Mouse (Mus musculus) kidney, embryonic 16.5 days (tissue): ENCODE data around the gene Adamts13. TPM values are rescaled to one million over a fixed set of nuclear protein-coding genes. Genes with fewer than 3 reads are reported as not detected.

Experiments used
- ATAC-seq: fragments of 200-750 bp; cut with Nextera tagmentation; 2 replicates; pipeline ENCODE4 v1.8.0; 2017; ENCODE audit warnings: moderate TSS enrichment; ENCODE audit not compliant: low FRiP score, low TSS enrichment
- H3K27ac ChIP-seq: fragments of 300-500 bp; sonication (generic); 2 replicates; pipeline ENCODE4 v1.5.1; 2014; ENCODE audit warnings: low read length
- H3K27me3 ChIP-seq: fragments of 300-500 bp; sonication (generic); 2 replicates; pipeline ENCODE4 v1.6.1; 2014; ENCODE audit warnings: low read length, control low read depth, mixed read lengths; ENCODE audit not compliant: insufficient read depth
- H3K36me3 ChIP-seq: fragments of 300-500 bp; sonication (generic); 2 replicates; pipeline ENCODE4 v1.6.1; 2014; ENCODE audit warnings: low read length, control low read depth, mixed read lengths; ENCODE audit not compliant: insufficient read depth
- H3K4me1 ChIP-seq: fragments of 300-500 bp; sonication (generic); 2 replicates; pipeline ENCODE4 v1.6.1; 2014; ENCODE audit warnings: low read length, control low read depth, mixed read lengths; ENCODE audit not compliant: insufficient read depth
- H3K4me2 ChIP-seq: fragments of 300-500 bp; sonication (generic); replicated peaks from 2 replicates; pipeline ENCODE4 v1.6.1; 2014; ENCODE audit warnings: low read depth, low read length
- H3K4me3 ChIP-seq: fragments of 300-500 bp; sonication (generic); 2 replicates; pipeline ENCODE4 v1.5.1; 2014; ENCODE audit warnings: mild to moderate bottlenecking, low read length
- H3K9ac ChIP-seq: fragments of 300-500 bp; sonication (generic); replicated peaks from 2 replicates; pipeline ENCODE4 v1.6.1; 2014; ENCODE audit warnings: low read length
- H3K9me3 ChIP-seq: fragments of 300-500 bp; sonication (generic); 2 replicates; pipeline ENCODE4 v1.6.1; 2016; ENCODE audit warnings: low read length, control low read depth
- WGBS: fragments of 180-500 bp; shearing (Covaris S2); extraction: QIAGEN DNeasy Blood & Tissue Kit; methylation state at CpG from one replicate; pipeline ENCODE4 v1.1.7; 2014; 5-methylcytosine and 5-hydroxymethylcytosine counted together
- polyA plus RNA-seq: library from polyadenylated mRNA; unstranded; fragments of >200 nt; fragmentation: Nextera tagmentation; extraction: Ambion mirVana; gene quantifications from 2 replicates; pipeline ENCODE4 v1.2.1, GENCODE M21; 2015

The Adamts13 gene
- not detected in 2 replicates for polyA plus RNA-seq

DNA sequence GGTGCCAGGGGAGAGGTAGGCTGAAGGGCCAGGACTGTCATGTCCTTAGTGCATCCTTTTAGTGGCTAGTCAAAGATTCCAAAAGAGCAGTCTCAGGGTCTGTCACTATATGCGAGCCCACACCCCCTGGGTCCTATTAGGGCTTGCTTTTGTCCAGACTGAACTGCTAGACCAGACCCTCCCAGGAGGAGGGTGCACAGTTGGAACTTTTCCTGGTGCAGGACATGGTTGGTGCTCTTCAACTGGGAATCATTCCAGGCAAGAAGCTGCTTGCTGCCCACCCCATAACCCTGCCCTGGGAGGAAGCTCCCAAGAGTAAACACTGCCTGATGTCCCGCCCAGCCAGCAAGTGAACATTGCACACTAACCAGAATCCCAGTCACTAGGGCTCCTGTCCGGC lies at the start of gene Adamts13:
TSS of gene Adamts13 (plus strand) at position 301 of the 400 bp plus-strand sequence.
- Histone ChIP-seq H3K36me3 (no peaks in the 10 kb centered on the region), H3K27me3 (no peaks in the 10 kb centered on the region), H3K4me3 (no peak within 1 kb of the TSS), H3K9ac (no peak within 1 kb of the TSS), H3K4me1 (no peaks in the 10 kb centered on the region), H3K9me3 (no peaks in the 10 kb centered on the region), H3K4me2 (peak within 1 kb of the TSS; percentile 21; the same call in 1 of the 2 replicates), H3K27ac (no peak within 1 kb of the TSS)
- no peak for ATAC-seq
- WGBS: 77% methylated on average over 3 of the region's 3 CpGs

DNA sequence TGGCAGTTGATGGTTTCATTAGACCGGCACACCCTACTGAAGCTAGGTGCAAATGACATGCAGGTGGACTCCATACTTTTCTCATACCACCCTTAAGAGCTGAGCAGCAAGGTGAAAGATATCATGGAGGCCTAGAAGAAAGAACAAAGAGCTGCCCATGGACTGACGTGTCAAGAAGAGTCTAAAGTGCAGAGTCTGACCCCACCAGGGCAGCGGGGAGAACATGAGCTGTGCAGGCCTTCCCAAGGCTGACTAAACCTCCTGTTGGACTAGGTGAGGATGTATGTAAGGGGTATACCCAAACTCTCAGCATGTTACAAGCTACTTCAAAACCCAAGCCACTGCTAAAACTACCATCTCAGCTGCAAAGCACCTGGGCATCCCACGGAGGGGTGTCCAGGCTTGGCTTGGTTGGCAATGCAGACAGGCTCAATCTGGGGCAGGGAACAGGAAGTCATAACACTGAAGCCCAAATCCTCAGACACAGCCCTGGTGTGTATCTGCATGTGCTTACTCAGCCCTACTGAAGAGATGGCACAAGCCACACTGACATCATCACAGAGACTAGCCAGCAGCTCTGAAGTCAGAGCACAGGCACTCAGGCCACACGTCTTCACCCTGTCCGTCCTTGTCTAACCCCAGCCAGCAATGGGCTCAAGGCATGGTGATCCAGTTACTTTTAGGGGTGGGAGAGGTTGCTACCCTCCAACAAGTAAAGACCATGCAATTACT lies 45.3 kb upstream of the Adamts13 start:
- Histone ChIP-seq H3K4me1 (peaks cover 17% of the 10 kb centered on the region), H3K27ac (no peak overlapping the region), H3K9ac (no peak overlapping the region), H3K36me3 (peaks cover 61% of the 10 kb centered on the region), H3K27me3 (no peaks in the 10 kb centered on the region), H3K9me3 (no peaks in the 10 kb centered on the region), H3K4me2 (no peak overlapping the region), H3K4me3 (no peak overlapping the region)
- WGBS: 90% methylated on average over 6 of the region's 6 CpGs
- no peak for ATAC-seq

DNA sequence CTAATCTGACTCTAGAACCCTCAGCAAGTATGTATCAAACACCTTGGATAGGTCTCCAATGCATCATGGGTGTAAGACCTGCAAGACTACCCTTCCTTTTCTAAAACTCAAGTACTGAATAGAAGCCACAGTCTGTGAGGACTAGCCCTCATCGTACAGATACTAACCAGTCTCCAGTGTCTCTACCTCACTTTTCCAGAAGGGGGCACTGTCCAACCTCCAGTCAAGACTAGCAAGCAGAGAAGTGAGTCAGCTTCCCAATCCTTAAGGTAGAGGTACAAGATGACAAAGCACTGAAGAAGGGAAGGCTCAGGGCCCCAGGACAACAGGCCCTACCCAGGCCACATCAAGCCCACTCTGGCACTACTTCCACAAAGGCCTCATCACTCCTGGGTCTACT lies 42.8 kb upstream of the Adamts13 start:
- H3K4me2 ChIP-seq: no peak overlapping the region
- peaks cover 38% of the 10 kb centered on the region for H3K36me3 ChIP-seq
- H3K4me1 ChIP-seq: peaks cover 20% of the 10 kb centered on the region
- no peak overlapping the region for H3K27ac ChIP-seq
- no peak overlapping the region for H3K4me3 ChIP-seq
- no peaks in the 10 kb centered on the region for H3K9me3 ChIP-seq
- 50% methylated on average over 1 of the region's 1 CpGs for WGBS
- no peak overlapping the region for H3K9ac ChIP-seq
- H3K27me3 ChIP-seq: no peaks in the 10 kb centered on the region
- ATAC-seq: no peak

DNA sequence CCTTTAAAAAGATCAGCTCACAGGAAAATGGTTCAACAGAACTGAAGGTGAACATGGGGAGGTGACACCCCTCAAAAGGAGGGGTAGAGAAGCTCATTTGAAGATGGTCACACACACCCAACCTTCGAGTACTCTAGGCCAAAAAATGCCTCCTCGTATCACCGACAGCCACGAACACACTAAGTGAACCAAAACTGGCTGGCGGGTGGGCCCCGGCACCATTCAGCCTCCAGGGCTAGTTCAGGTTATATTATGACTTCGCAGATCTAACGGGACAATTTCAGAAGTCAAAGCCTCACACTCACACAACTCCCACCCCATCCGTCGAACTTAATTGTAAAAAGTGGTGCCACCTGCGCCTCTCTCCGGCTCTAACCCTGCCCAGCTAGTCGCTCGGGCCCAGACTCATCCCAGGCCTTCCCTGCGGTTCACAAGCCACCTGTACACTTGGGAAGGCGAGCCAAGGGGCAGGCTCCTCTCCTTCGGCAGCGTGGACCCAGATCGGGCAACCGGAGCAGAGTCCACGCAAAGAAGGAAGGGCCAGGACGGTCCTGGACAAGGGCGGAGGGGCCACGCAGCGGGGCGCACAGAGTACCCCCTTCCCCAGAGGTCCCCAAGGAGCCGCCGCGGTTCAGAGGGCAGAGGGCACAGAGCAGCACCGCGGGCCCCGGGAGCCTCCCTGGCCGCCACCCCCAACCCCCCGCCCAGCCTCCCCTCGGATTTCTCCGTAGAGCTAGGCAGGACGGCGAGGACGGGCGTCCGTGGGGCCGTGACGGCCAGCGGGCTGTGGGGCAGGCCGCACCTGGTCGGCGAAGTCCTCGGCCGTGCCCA lies 40.5 kb upstream of the Adamts13 start:
- H3K9me3 ChIP-seq: no peaks in the 10 kb centered on the region
- peaks cover 26% of the 10 kb centered on the region for H3K36me3 ChIP-seq
- H3K27me3 ChIP-seq: no peaks in the 10 kb centered on the region
- no peak; the same call in none of the 2 replicates for ATAC-seq
- H3K4me2 ChIP-seq: peak overlapping the region; percentile 65
- under 1% methylated on average over 45 of the region's 49 CpGs for WGBS
- peaks cover 20% of the 10 kb centered on the region for H3K4me1 ChIP-seq
- peak overlapping the region; percentile 68 for H3K4me3 ChIP-seq
- H3K9ac ChIP-seq: peak overlapping the region; percentile 99
- peak overlapping the region; percentile 93 for H3K27ac ChIP-seq

DNA sequence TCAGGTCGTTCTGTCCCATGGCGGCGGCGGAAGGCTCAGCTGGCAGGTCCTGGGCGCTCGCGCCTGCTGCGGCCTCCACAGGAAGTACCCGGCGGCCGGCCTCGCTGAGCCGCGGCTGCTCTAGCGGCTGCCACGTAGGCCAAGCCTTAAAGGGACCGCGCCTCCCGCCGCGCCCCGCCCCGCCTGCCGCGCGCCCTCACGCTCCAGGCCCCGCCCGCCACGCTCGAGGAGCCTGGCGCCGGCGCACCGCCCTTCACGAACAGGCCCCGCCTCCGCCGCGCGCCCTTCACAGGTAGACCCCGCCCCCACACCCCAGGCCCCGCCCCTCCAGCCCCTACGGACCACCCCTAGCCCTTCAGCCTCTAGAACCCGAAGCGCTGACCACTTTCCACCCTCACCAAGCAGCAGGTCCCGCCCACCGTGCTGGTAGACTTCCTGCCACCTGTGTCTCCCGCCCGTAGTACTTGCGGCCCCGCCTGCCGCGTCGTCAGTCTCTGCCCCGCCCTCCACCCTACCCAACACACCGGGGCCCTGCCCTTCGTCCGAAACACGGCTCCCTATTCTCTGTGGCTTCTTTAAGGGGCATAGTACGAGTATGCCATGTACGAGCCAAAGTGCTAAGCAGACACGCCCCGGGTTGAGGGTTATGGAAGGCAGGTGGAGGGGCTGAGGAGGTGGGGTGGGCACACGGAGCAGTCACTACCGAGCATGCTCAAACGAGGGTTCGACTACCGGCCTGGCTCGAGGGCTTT lies 39.7 kb upstream of the Adamts13 start, which contains the start of the genes Surf4 and Stkld1:
TSS of gene Surf4 (minus strand) at position 625 of the 752 bp plus-strand sequence.
TSS of gene Stkld1 (plus strand) at position 744 of the 752 bp plus-strand sequence.
- H3K27ac ChIP-seq: peak within 1 kb of the TSS; percentile 93
- peak within 1 kb of the TSS; percentile 99 for H3K9ac ChIP-seq
- no peaks in the 10 kb centered on the region for H3K27me3 ChIP-seq
- H3K4me2 ChIP-seq: peak within 1 kb of the TSS; percentile 75
- peak; percentile 96 for ATAC-seq
- peak within 1 kb of the TSS; percentile 68 for H3K4me3 ChIP-seq
- H3K4me1 ChIP-seq: peaks cover 20% of the 10 kb centered on the region
- WGBS: under 1% methylated on average over 51 of the region's 70 CpGs
- H3K9me3 ChIP-seq: no peaks in the 10 kb centered on the region
- H3K36me3 ChIP-seq: peaks cover 21% of the 10 kb centered on the region

DNA sequence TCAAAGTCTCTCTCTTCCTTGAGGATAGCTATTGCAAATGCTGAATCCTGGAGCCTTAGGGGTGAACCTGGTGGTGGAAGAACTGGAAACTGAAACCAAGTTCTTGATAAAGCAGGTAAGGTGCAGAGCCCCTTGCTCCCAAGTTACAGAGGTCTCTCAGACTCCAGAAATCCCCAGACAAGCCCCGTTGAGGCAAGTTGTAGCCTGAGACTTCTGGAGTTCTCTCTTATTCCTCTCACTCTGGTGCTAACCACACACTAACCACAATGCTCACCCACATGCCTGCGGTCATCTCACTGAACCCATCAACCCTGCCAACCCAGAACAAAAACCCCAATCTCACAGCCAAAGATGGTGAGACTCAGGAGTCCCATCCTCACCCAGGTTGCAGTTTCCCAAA lies 37.9 kb upstream of the Adamts13 start:
- no peak overlapping the region for H3K27ac ChIP-seq
- 86% methylated on average over 2 of the region's 2 CpGs for WGBS
- ATAC-seq: no peak

DNA sequence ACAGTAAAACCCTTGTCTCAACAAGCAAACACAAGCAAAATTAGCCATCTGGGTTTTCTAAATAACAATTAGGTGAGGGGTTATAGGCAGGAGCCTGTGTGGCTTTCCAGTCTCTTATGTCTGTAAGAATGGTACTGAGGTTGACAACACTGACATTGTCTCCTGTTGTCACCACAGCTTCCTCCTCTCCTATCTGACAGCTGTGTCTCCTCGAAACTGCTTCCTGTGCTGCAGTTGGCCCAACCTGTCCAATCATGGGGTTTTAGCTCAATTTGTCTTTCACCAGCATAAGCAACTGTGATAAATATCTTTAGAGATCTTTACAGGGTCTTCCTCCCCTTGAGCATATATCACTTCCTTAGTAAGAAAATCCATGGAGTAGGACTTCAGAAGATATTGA lies 36.8 kb upstream of the Adamts13 start:
- H3K36me3 ChIP-seq: no peaks in the 10 kb centered on the region
- H3K4me3 ChIP-seq: no peak overlapping the region
- 65% methylated on average over 1 of the region's 1 CpGs for WGBS
- no peaks in the 10 kb centered on the region for H3K9me3 ChIP-seq
- no peaks in the 10 kb centered on the region for H3K27me3 ChIP-seq
- no peak for ATAC-seq
- H3K4me2 ChIP-seq: no peak overlapping the region
- peaks cover 12% of the 10 kb centered on the region for H3K4me1 ChIP-seq
- H3K9ac ChIP-seq: no peak overlapping the region
- H3K27ac ChIP-seq: no peak overlapping the region

More for the DNA sequence above, 37.9 kb upstream of the Adamts13 start:
- no peak overlapping the region for H3K4me3 ChIP-seq
- H3K27me3 ChIP-seq: no peaks in the 10 kb centered on the region
- H3K9ac ChIP-seq: no peak overlapping the region
- peaks cover 9% of the 10 kb centered on the region for H3K36me3 ChIP-seq
- H3K4me2 ChIP-seq: no peak overlapping the region
- H3K4me1 ChIP-seq: peaks cover 20% of the 10 kb centered on the region
- H3K9me3 ChIP-seq: no peaks in the 10 kb centered on the region

DNA sequence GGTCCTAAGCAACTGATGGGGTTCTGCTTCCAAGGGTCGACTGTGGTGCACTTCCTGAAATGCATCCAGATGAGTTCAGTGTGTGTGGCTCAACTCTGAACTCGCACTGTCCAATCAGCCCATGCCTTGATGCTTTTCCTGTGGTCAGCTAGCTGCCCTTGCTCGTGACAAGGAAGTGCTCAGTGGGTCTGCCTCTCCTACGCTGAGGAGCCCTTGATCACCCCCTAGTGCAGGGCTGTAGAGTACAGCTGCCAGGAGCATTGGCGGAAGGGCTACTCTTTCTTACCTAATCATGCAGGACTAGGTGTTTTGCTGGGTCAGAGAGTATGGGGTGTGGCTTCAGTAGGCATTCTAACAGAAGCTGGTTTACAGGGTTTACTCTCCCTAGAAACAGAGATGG lies 31.7 kb upstream of the Adamts13 start:
- Histone ChIP-seq H3K27me3 (no peaks in the 10 kb centered on the region), H3K4me3 (no peak overlapping the region), H3K27ac (no peak overlapping the region), H3K9me3 (no peaks in the 10 kb centered on the region), H3K4me2 (no peak overlapping the region), H3K36me3 (no peaks in the 10 kb centered on the region), H3K9ac (no peak overlapping the region), H3K4me1 (no peaks in the 10 kb centered on the region)
- no peak for ATAC-seq
- WGBS: 42% methylated on average over 5 of the region's 5 CpGs

DNA sequence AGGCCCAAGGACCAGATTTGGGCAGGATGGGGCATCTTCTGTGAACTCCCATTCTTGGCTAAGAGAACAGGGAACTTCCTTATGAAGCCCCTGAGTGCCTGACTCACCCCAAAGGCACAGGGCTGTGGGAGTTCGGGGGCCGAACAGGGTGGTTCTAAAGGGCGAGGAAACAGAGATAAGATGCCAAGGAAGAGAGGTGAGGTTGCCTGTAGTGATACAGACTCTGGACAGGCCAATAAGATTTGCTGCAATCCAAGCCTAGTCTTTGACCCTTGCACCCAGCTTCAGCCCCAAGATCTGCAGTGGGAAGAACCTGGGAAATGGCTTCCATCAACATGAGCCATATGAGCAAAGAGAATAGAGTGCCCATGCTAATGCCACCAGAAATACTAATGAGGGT lies 30.0 kb upstream of the Adamts13 start:
- ATAC-seq: no peak
- no peak overlapping the region for H3K4me2 ChIP-seq
- no peak overlapping the region for H3K4me3 ChIP-seq
- no peaks in the 10 kb centered on the region for H3K27me3 ChIP-seq
- H3K27ac ChIP-seq: no peak overlapping the region
- no peaks in the 10 kb centered on the region for H3K4me1 ChIP-seq
- no peaks in the 10 kb centered on the region for H3K36me3 ChIP-seq
- H3K9me3 ChIP-seq: no peaks in the 10 kb centered on the region
- 74% methylated on average over 3 of the region's 3 CpGs for WGBS
- no peak overlapping the region for H3K9ac ChIP-seq
